Mouse (Mus musculus): ENCODE measurements around the gene Gbx1.

DNA sequence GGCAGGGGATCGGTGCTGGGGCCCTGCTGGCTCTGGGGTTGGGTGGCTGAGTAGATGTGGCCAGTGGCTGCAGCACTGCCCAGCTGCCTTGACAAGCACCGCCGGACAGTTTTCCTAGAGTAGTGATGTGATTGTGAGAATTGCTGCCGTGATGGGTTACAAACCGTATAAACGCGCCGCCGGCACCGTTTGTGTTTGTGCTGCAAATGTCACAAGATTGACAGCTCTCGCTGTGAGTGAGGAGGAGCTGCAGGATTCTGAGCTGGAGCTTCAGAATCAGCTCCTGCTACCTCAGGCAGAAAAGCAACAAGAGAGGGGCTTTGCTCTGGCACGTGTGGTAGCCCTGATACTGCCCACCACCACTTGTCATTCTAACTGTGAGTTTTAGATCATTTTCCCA is 60.2 kb downstream of the Gbx1 start:
- TF ChIP-seq CTCF (IDR thresholded peaks at IDR 0.05; ENCODE audit: borderline replicate concordance, control insufficient read depth, extremely low read depth, insufficient read depth, low read length, poor library complexity) = no peak
- no peak for TF ChIP-seq POLR2A (IDR thresholded peaks at IDR 0.05; ENCODE audit: control insufficient read depth, extremely low read depth, insufficient read depth, low read length, poor library complexity)
